Mouse (Mus musculus) thymus, postnatal 0 days (tissue): ENCODE measurements at regions not wholly inside any gene's neighbourhood (a gene's known extent, or its start where the extent isn't known, plus 50 kb on each side); places are given as distances from the start of the nearest gene placed in this dataset.

Experiments used
- DNase-seq: peaks from one replicate; pipeline ENCODE4 v3.0.0-alpha.2; 2015; ENCODE audit warnings: low spot score

DNA sequence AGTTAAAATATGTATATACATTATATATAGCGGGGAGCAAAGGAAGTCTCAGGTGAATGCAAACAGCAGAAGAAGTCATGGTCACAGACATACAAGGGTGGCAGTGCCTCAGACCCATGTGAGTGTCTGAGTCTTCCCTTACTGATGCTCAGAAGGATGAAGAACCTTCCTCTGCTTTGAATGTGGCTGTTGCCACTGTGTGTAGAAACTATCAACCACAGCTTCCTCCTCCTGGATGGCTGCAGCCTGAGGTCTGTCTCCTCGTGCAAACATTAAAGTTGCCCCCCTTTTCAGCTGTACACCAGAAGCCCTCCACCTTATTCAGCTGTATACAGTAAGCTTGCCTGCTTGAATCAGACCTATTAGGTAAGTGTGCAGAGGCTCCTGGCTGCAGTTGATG, 79.4 kb upstream of the Tspan5 start:
- DNase-seq: peak; percentile 27

DNA sequence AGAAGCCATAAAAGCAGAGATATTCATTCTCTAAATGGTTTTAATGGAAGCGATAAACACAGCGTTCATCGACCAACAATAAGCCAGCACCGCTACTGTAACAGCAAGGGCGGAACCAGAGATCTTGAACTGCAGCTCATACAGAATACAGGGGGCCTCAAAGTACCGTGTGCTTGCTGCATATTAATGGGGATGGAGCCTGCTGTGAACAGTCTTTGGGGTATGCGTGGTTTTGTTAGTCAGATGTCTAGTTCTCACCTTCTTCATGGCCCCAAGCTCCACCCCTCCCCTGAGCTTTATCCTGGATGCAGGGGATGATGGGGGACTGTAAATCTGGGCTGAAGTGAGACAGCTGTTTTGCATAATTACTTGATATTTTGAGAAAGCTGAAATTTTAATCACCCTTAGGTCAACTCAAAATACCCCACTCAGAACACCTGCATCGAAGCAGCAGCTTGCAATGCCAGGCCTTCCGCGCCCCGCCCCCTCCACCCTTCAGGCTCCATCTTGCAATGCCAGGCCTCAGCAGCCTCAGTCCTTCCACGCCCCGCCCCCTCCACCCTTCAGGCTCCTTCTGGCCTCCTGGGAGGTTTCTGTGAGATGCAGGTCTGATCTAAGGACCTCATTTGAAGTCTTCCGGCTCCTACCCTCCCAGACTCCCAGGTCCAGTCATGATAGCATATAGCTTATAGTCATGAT, 73.5 kb upstream of the Tspan5 start:
- DNase-seq: no peak

DNA sequence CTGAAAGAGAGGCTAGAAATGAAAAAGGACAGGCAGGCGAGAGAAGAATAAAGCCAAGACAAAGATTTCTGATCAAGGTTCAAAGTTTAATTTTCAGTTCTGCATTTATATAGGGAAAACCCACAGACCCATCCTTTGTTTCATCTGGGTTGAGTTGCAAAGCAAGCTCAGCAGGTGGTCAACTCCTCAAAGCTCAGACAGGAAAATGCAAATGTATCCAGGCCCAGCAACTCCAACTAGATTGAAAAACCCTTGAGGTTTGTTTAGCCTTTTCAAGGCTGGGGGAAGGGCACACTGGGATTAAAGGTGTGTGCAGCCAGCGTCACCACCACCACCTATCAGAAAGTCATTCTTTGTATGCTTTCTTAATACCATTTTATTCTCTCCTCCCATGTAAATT, 66.1 kb upstream of the Tspan5 start:
- no peak for DNase-seq

DNA sequence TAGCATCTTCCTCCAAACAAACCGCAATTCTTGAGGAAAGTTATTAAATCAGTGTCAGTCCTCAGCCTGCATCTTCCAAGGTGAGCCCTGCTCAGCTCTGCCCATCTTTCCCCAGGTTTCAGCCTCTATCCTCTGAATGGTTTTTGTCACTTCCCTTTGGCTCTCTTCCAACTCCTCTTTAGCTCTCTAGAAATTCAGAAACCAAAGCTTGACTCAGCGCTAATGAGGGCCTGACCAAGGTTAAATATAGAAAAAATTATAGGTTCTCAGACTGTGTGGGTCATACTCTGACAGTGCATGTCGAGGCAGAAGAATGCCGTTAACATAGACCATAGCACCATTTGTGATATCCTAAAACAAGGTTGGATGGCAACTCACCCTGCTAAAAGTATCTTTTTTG, 63.6 kb upstream of the Tspan5 start:
- no peak for DNase-seq

DNA sequence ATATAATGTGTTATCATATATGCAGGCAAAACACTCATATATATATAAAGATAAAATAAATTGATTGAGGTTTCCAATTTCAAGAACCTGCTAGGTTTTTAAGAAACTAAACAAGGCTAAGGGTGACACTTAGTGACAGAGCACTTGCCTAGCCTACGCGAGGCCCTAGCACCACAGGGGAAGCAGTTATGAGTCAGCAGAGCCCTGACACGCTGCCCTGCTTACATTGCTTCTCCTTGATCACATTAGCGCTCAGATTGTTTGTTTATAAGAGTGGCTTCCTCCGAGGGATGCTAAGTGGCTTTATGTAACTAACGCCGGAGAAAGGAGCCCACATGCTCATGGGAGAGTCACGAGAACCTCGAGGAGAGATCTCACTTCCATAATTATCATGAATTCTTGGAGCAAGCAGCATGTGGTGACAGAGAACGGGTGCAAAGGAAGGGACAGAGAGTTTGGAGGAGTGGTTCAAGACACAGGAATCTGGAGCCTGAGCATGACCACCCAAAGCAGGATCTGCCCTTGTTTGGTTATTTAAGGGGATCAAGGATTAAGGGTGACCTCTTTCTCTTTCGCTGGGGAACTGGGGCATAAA, 55.3 kb upstream of the Tspan5 start:
- DNase-seq: no peak

DNA sequence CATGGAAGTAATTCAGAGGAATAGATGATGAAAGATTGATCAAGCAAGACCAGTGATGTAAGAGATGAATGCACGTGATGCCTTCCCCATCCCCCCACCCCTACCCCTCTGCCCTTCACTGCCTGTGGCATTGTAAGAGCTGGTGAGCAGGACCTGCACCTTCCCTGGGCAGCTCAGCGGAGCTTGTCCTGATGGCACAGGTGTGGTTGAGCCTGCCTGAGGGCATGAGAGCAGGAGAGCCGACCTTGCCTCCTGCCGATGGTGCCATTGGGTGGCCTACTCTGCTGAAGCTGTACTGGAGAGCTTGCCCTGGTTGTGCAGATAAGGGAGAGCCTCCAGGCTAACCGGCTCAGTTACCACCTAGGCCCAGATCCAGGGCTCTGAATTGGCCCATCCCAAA, 53.4 kb upstream of the Tspan5 start:
- DNase-seq: no peak
